Mouse (Mus musculus) bone marrow macrophage, adult 2 months (primary cell): ENCODE data around the gene Mdm4.

ENCODE experiments used
- CTCF ChIP-seq: IDR thresholded peaks from 2 replicates; pipeline ENCODE4 v1.5.1; 2012; ENCODE audit warnings: low read depth, mild to moderate bottlenecking, low read length, moderate library complexity
- POLR2A ChIP-seq: IDR thresholded peaks from 2 replicates; pipeline ENCODE4 v1.6.1; 2012; ENCODE audit warnings: mild to moderate bottlenecking, low read depth, low read length, borderline replicate concordance

DNA sequence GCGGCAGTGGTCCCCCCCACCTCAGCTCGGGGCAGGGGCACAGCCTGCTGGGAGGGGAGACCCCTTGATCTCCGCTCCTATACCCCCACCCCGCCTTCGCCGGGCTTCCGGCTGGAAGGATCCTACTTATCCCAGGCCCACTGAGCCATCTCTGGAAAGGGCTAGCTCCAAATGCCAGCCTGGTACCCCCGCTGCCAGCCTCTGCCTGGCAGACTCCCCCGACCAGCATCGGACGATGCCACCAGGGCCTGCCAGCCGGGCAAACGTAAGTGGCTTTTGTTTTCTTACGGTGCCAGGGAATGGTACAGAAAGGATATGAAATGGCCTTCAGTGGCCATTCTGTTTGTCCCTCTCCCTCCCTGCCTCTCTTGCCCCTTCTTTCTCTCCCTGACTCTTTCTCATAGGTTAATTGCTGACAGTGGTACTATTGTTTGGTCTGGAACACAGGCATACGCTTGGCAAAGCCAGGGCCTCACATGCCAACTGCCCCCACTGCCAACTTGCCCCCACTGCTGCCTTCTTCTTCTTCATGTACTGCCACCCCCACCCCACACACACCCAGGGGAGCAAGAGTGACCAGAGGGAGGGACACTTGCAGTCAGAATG, 38.4 kb upstream of the Mdm4 start:
- no peak for TF ChIP-seq POLR2A
- no peak for TF ChIP-seq CTCF
